Mouse (Mus musculus): ENCODE measurements around the gene Tmem131. TPM values are rescaled to one million over a fixed set of nuclear protein-coding genes. Genes with fewer than 3 reads are reported as not detected.
A peak's percentile ranks its signal among the peaks of the same experiment; 100 is the strongest.
"Not testable (repeated sequence)": the region's sequence is repeated elsewhere in the genome, so short reads cannot be mapped to it uniquely, and the experiment has no call there.

Tmem131 gene
- polyA plus RNA-seq, 1 experiment from 2014 or later: 6.8 TPM

DNA sequence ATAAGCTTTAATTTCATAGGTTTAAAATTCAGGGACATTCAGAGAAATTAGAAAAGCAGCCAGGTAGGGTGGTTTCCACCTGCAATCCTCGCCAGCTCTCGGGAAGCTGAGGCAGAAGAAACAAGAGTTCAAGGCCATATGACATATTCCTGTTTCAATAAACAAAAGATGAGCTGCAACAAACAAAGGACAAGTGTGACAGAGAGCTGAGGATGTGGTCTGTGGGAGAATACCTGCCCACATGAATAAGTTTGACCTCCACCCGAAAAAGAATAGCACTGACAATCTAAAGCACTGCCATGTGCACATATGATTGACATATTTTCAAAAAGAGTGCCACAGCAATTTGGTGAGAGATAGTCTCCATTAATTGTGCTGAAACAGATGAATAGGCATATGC is 31.9 kb downstream of the Tmem131 start:
- ATAC-seq (ENCODE audit: low FRiP score, low TSS enrichment) (no peak), DNase-seq (ENCODE audit: low spot score) (no peak)
- H3K4me3 ChIP-seq (ENCODE audit: low read depth, low read length): no peak overlapping the region
- 81% methylated on average over 3 of the region's 3 CpGs for WGBS
- no peak overlapping the region for H3K27ac ChIP-seq (replicated peaks)
- no peaks in the 10 kb centered on the region for H3K36me3 ChIP-seq (ENCODE audit: control insufficient read depth, insufficient read depth, low read length)
- no peaks in the 10 kb centered on the region for H3K27me3 ChIP-seq (ENCODE audit: control insufficient read depth, insufficient read depth, low read length)
- H3K4me1 ChIP-seq (replicated peaks; ENCODE audit: control insufficient read depth, insufficient read depth): 0 out of 2 replicates have a peak, but pooled peaks cover 2% of the 10 kb centered on the region
- TF ChIP-seq EP300 (optimal IDR thresholded peaks at IDR 0.05): no peak
- TF ChIP-seq CTCF (IDR thresholded peaks at IDR 0.05; ENCODE audit: low read depth): no peak
- no peak overlapping the region for H3K9ac ChIP-seq (ENCODE audit: low read length)
- no peaks in the 10 kb centered on the region for H3K9me3 ChIP-seq (ENCODE audit: control insufficient read depth, low read length)
- H3K4me2 ChIP-seq (replicated peaks; ENCODE audit: low read depth): no peak overlapping the region

DNA sequence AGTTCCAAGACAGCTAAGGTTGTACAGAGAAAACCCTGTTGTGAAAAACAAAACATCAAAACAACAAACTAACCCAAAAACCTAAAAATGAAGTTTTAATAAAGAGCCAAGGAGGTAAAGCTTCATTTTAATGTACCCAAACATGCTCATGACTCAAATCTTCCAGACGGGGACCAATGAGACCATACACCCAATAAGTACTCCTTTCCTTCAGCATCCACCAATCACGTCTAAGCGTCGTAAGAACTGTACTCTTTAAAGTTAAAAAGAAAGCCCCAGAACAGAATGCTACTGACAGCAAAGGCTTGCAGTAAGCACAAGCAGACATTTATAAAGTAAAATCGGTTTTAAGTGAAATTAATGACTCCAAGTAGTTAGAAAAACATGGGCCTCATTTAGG is 33.1 kb downstream of the Tmem131 start:
- no peaks in the 10 kb centered on the region for H3K9me3 ChIP-seq (ENCODE audit: control insufficient read depth, low read length)
- TF ChIP-seq CTCF (IDR thresholded peaks at IDR 0.05; ENCODE audit: low read depth): no peak
- TF ChIP-seq EP300 (optimal IDR thresholded peaks at IDR 0.05): no peak
- no peak for DNase-seq (ENCODE audit: low spot score)
- H3K4me1 ChIP-seq (replicated peaks; ENCODE audit: control insufficient read depth, insufficient read depth): 0 out of 2 replicates have a peak, but pooled peaks cover 2% of the 10 kb centered on the region
- H3K36me3 ChIP-seq (ENCODE audit: control insufficient read depth, insufficient read depth, low read length): no peaks in the 10 kb centered on the region
- no peak for ATAC-seq (ENCODE audit: low FRiP score, low TSS enrichment)
- WGBS: 78% methylated on average over 5 of the region's 5 CpGs
- no peak overlapping the region for H3K4me2 ChIP-seq (replicated peaks; ENCODE audit: low read depth)
- no peak overlapping the region for H3K9ac ChIP-seq (ENCODE audit: low read length)
- no peak overlapping the region for H3K27ac ChIP-seq (replicated peaks)
- H3K4me3 ChIP-seq (ENCODE audit: low read depth, low read length): no peak overlapping the region
- H3K27me3 ChIP-seq (ENCODE audit: control insufficient read depth, insufficient read depth, low read length): no peaks in the 10 kb centered on the region

DNA sequence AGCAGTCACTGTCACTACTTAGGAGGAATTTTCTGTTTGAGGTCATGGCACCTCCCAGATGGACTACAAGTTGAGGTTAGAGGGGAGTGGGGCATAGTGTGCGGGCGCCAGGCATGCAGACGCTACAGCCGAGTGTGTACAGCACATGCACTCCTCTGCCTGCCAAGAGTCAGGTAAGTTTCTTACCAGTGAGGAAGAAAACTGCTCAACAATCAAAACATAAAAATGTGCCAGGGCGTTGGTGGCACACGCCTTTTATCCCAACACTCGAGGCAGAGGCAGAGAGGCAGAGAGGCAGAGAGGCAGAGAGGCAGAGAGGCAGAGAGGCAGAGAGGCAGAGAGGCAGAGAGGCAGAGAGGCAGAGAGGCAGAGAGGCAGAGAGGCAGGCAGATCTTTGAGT is 33.5 kb downstream of the Tmem131 start:
- H3K9me3 ChIP-seq (ENCODE audit: control insufficient read depth, low read length); H3K9ac ChIP-seq (ENCODE audit: low read length); H3K4me3 ChIP-seq (ENCODE audit: low read depth, low read length); H3K4me2 ChIP-seq (replicated peaks; ENCODE audit: low read depth); H3K27me3 ChIP-seq (ENCODE audit: control insufficient read depth, insufficient read depth, low read length); DNase-seq (ENCODE audit: low spot score); ATAC-seq (ENCODE audit: low FRiP score, low TSS enrichment); H3K4me1 ChIP-seq (replicated peaks; ENCODE audit: control insufficient read depth, insufficient read depth); H3K36me3 ChIP-seq (ENCODE audit: control insufficient read depth, insufficient read depth, low read length): not testable (repeated sequence)
- H3K27ac ChIP-seq (replicated peaks): peak overlapping the region; percentile 40; the same call in 1 of the 2 replicates
- 59% methylated on average over 7 of the region's 7 CpGs for WGBS

DNA sequence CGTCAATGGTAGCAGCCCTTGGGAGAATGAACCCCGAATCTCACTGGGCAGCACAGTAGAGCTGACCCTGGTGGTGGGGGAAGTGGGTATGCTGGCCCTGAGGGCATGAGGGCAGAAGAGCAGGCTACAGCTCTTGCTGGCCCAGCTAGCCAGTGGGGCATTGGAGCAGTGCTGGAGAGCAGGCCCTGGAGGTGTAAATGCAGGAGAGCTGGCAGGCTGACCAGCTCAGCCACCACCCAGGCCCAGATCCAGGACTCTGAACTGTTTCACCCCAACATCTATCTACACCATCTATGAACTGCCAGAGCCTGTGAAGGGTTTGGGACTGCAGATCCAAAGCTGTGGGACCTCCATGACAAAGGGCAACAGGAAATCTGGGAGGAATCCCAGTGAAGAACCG is 38.2 kb downstream of the Tmem131 start:
- Histone ChIP-seq H3K4me1 (replicated peaks; ENCODE audit: control insufficient read depth, insufficient read depth) (0 out of 2 replicates have a peak, but pooled peaks cover 2% of the 10 kb centered on the region), H3K4me2 (replicated peaks; ENCODE audit: low read depth) (no peak overlapping the region), H3K9me3 (ENCODE audit: control insufficient read depth, low read length) (no peaks in the 10 kb centered on the region), H3K27ac (replicated peaks) (peak overlapping the region; percentile 56; the same call in 1 of the 2 replicates), H3K36me3 (ENCODE audit: control insufficient read depth, insufficient read depth, low read length) (no peaks in the 10 kb centered on the region), H3K4me3 (ENCODE audit: low read depth, low read length) (no peak overlapping the region), H3K27me3 (ENCODE audit: control insufficient read depth, insufficient read depth, low read length) (no peaks in the 10 kb centered on the region), H3K9ac (ENCODE audit: low read length) (no peak overlapping the region)
- ATAC-seq (ENCODE audit: low FRiP score, low TSS enrichment) (no peak; the same call in 1 of the 2 replicates), DNase-seq (ENCODE audit: low spot score) (no peak)
- TF ChIP-seq CTCF (IDR thresholded peaks at IDR 0.05; ENCODE audit: low read depth): no peak
- TF ChIP-seq EP300 (optimal IDR thresholded peaks at IDR 0.05): no peak
- WGBS: 66% methylated on average over 3 of the region's 3 CpGs

DNA sequence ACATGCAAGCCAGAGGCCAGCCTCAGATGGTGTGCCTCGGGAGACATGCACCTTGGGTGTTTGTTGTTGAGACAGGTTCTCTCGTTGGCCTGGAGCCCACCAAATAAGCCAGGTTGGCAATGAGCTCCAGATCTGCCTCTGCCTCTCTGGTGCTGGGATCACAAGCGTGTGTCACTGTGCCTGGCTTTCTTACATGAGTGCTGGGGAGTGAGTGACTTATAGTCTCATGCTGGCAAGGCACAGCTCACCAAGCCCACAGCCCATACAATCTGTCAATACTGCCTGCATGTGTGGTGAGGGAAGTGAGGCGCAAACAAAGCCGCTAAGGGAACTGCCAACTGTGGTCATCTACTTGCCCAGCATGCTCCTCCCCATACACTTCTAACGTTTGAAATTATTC is 39.0 kb downstream of the Tmem131 start:
- 47% methylated on average over 6 of the region's 6 CpGs for WGBS
- ATAC-seq (ENCODE audit: low FRiP score, low TSS enrichment): peak; percentile 60; the same call in 1 of the 2 replicates
- no peaks in the 10 kb centered on the region for H3K27me3 ChIP-seq (ENCODE audit: control insufficient read depth, insufficient read depth, low read length)
- no peak overlapping the region for H3K4me3 ChIP-seq (ENCODE audit: low read depth, low read length)
- no peaks in the 10 kb centered on the region for H3K36me3 ChIP-seq (ENCODE audit: control insufficient read depth, insufficient read depth, low read length)
- no peak overlapping the region for H3K4me2 ChIP-seq (replicated peaks; ENCODE audit: low read depth)
- H3K27ac ChIP-seq (replicated peaks): no peak overlapping the region; the same call in 1 of the 2 replicates
- no peak overlapping the region for H3K9ac ChIP-seq (ENCODE audit: low read length)
- no peaks in the 10 kb centered on the region for H3K9me3 ChIP-seq (ENCODE audit: control insufficient read depth, low read length)
- TF ChIP-seq CTCF (IDR thresholded peaks at IDR 0.05; ENCODE audit: low read depth) (no peak), EP300 (optimal IDR thresholded peaks at IDR 0.05) (no peak)
- no peaks in the 10 kb centered on the region for H3K4me1 ChIP-seq (replicated peaks; ENCODE audit: control insufficient read depth, insufficient read depth)
- DNase-seq (ENCODE audit: low spot score): no peak

DNA sequence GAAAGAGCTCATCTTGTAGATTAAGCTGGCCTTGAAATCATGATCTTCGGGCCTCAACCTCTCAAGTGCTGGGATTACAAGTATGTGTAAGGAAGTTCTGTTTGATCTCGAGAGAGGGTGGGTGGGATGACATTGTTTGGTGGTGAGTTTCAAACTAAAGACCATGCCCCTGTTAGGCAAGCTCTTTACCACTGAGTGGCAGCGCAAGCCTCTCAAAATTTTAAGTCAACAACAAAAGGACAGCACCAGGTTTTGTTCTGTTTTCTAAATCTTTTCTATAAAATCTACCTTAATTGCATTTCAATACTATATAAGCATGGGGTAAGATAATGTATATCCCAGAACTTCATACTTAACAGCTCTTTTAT is 39.4 kb downstream of the Tmem131 start:
- no peaks in the 10 kb centered on the region for H3K27me3 ChIP-seq (ENCODE audit: control insufficient read depth, insufficient read depth, low read length)
- H3K27ac ChIP-seq (replicated peaks): no peak overlapping the region
- no peaks in the 10 kb centered on the region for H3K36me3 ChIP-seq (ENCODE audit: control insufficient read depth, insufficient read depth, low read length)
- no peak overlapping the region for H3K9ac ChIP-seq (ENCODE audit: low read length)
- no peak overlapping the region for H3K4me2 ChIP-seq (replicated peaks; ENCODE audit: low read depth)
- DNase-seq (ENCODE audit: low spot score) (no peak), ATAC-seq (ENCODE audit: low FRiP score, low TSS enrichment) (no peak)
- TF ChIP-seq EP300 (optimal IDR thresholded peaks at IDR 0.05): no peak
- peak; percentile 60 for TF ChIP-seq CTCF (IDR thresholded peaks at IDR 0.05; ENCODE audit: low read depth)
- no peaks in the 10 kb centered on the region for H3K4me1 ChIP-seq (replicated peaks; ENCODE audit: control insufficient read depth, insufficient read depth)
- H3K9me3 ChIP-seq (ENCODE audit: control insufficient read depth, low read length): no peaks in the 10 kb centered on the region
- WGBS: 43% methylated on average over 3 of the region's 3 CpGs
- H3K4me3 ChIP-seq (ENCODE audit: low read depth, low read length): no peak overlapping the region

Measured in stomach, postnatal 0 days (tissue).